Mouse (Mus musculus): Measurements from ENCODE around the gene Pbx1.

Gene Pbx1

DNA sequence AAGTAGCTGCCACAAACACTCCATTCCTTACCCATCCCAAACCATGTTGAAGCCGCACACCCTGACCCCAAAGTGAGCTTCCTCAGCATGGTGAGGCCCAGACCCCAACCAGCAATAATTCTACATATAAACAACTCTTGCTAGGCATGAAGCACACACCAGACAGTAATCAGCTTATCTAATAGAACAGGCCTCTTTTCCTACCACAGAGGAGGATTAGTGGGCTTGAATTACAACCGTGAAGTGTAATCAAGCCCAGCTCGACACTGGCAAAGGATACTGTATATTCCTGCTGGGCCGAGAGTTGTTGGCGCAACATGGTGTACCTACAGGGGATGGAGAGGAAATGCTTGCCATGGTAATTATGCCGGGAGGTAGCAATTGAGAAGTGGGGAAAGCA is 205.9 kb downstream of the Pbx1 start:
- DNase-seq (ENCODE audit: low read depth) = no peak

DNA sequence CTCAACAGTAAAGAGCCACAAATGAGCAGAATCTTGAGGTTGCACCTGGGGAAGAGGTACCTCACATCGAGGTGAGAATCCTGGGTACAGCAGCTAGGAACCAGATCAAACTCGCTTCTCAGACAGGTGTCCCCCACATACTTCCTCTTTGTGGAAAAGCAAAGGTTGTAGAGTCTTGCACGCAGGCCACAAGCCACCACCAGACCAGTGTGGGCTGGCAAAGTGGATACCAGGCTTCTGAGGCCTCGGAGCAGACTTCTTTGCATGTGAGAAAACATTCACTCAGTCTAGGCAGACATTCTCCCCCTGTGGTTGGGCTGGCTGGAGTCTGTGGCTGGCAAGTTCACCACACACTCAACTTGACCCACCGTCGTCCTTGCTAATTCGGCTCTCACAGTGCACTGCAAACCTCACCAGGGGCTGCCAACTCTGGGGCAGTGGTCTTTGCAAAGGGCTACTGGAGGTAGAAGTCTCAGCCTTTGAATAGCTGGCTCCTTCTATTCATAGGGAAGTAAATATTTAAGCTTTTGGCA is 206.4 kb downstream of the Pbx1 start:
- no peak for DNase-seq (ENCODE audit: low read depth)

GRCm38 (mm10) chr1:168224218-168224617 is 207.9 kb downstream of the Pbx1 start:
- DNase-seq (ENCODE audit: low read depth) = no peak

DNA sequence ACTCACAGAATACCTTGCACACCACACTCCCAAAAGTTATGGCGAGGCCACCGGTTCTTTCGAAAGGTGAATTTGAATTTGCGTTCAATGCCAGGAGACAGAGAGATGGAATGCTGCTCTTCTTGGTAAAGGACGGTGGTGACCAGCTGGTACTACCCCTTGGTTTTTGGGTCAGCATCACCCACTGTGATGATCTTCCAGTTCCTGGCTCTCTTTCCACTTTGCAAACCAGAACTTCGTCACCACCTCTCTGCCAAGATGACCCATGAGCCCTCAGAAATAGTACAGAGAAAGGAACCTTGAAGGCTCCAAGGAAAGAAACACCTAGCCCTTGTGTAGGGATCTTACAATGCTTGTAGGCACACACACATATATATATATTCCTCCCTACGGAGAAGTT is 209.3 kb downstream of the Pbx1 start:
- no peak for DNase-seq (ENCODE audit: low read depth)

GRCm38 (mm10) chr1:168221071-168221521 is 211.0 kb downstream of the Pbx1 start:
- no peak for DNase-seq (ENCODE audit: low read depth)

DNA sequence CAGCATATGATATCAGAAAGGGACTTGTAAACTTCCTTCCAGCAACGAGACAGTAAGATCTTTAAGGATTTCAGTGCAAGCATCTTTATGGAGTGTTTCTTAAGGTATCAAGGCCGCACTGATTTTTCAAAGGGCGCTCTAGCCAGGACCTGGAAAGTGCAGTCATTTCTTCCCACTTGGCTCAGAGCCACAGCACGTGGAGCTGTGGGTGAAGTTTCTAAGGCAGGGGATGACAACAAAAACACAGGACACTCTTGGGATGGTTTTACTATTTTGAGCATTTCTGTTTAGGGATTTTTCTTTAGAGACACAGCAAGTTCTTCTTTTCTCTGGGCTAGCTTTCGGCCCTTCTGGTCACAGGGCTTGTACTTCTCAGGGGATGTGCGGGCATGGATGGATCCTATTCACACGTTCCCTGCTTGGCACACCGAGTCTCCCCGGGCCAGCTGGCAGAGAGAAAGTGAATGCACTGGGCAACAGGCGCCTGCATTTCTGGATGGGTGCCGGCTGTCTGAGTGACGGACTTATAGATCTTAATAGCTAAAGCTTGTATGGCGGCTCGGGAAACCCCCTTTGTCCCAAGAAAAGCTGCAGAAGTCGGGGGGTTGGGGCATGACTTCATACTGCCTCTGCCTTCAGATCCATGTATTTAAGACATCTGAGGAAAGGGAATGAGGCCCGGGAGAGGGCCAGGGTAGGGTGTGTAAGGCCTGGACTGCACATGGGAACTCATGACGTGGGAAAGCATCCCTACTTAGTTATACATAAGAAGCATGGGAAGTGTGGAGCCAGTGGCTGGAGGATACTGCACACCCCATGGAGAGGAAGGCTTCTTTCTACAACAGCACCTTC is 215.9 kb downstream of the Pbx1 start:
- no peak for DNase-seq (ENCODE audit: low read depth)

DNA sequence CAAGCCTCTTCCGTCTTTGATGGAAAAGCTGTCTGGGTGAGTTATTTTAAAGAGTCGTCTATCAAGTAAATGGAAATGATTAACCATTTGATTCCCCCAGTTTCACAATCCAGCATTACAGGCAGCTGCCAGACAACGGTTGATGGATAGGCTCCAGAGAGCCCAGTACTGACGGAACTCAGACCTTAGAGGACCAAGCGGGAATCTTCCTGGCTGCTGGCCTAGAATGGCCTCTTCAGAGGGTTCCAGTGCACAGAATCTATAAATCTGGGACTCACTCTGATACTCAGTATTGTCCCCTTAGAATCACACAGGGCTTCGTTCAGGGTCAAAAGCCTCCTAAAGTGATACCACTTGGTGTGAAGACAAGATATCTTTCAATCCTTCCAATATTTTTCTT is 216.6 kb downstream of the Pbx1 start:
- DNase-seq (ENCODE audit: low read depth) = no peak

DNA sequence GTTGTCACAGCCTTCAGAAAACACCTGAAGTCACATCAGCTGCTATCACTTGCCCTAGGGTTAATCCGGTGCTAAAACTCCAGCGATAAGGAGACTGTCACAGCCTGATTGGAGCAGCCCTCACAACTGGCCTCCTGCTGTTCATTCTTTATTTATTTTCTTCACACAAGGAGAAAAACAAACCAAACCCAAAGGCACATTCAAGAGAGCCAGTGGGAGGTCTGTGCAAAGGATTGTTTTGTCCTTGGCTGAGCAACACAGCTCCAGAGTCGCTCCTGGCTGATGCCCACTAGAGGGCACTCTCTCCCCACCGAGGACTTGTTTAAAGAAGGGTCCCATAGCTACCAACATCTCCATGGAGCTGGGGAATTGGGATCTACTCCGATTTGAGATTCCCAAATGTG is 218.0 kb downstream of the Pbx1 start:
- DNase-seq (ENCODE audit: low read depth) = peak; percentile 28

GRCm38 (mm10) chr1:168213595-168213994 is 218.5 kb downstream of the Pbx1 start:
- no peak for DNase-seq (ENCODE audit: low read depth)

- no peak for DNase-seq (ENCODE audit: low read depth)
Measured at GRCm38 (mm10) chr1:168210401-168210800, 221.7 kb downstream of the Pbx1 start.

DNA sequence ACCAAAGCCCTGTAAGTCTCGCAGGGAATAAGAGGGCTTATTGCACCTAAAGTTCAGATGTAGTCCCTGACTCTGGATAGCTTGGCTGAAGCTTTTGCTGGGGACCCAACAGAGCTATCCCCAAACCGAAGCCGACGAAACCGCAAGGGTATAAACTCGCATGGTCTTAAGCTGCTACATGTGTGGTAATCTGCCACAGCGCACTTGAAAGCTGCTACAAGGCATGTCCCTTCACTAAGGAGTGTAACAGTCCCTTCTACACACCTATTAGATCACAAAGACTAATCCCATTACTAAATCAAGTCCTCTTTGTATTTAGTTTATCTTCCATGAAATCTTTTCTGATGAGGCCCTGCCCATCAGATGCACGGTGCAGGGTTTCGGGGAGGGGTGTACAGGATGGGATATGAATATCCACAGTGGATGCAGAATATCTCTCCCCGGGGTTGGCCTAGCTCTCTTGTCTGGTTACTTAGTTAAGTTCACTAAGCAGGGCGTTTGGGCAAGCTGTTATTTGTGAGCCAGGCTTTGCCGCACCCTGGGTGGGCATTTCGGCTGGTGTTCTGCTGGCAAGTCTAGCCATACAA is 231.4 kb downstream of the Pbx1 start:
- no peak for DNase-seq (ENCODE audit: low read depth)

GRCm38 (mm10) chr1:168198276-168198675 is 233.8 kb downstream of the Pbx1 start:
- DNase-seq (ENCODE audit: low read depth) = no peak

- no peak for DNase-seq (ENCODE audit: low read depth)
Measured at GRCm38 (mm10) chr1:168197908-168198258, 234.2 kb downstream of the Pbx1 start.

- no peak for DNase-seq (ENCODE audit: low read depth)
Measured at GRCm38 (mm10) chr1:168197195-168197907, 234.7 kb downstream of the Pbx1 start.

DNA sequence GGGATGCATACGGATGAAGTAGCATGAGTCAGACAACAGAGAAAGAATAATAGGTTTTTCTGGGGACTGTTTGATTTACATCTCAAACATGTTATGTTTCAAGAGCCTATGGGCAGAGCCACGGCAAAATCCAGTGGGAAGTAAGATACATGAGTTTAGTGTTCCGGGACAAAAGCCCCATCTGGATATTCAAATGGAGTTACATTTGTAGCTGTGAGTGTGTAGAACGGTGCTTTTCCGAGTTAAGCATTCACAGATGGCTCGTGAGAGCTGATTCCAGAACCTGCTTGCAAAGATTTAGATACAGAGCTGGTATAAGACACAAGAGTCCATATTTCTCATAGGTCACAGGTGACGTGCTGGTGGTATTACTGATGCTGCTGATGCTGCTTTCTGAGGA is 238.7 kb downstream of the Pbx1 start:
- DNase-seq (ENCODE audit: low read depth) = no peak

DNA sequence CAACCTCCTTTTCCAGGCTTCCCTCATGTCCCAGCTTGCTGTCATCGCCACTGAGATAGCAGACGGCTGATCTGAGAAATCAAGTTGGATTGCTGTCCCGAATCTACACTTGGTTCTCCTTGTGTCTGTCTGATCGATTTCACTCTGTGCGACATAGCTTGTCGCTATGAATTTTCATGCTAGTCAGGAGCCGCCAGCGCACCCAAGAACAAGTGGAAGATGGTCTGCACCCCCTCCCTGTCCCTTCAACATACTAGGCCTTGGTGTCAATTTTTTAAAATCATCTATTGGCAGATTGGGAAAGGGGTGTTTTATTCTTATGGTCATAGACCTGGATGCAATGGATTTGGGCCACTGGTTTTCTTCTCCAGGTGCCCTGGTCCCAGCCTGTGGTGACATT is 249.3 kb downstream of the Pbx1 start:
- no peak for DNase-seq (ENCODE audit: low read depth)

GRCm38 (mm10) chr1:168180622-168181441 is 251.2 kb downstream of the Pbx1 start:
- no peak for DNase-seq (ENCODE audit: low read depth)

DNA sequence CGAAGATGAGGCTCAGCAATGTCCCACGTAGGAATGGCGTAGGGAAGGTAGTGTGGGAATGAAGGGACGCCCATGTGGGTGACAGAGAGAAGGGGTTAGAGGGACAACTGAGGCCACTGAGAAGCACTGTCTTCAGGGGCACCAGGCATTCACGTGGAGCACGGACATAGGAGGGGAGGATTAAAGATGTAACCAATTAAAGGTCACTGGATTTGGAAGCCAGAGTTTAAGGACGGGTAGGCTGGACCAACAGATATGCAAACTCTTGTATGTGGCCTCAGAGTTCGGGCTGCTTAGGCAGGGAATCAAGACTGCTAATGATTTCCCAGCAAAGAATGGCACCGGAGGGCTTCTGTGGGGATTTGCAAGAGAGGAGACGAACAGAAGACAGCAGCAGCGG is 252.4 kb downstream of the Pbx1 start:
- DNase-seq (ENCODE audit: low read depth) = no peak

GRCm38 (mm10) chr1:168178611-168179010 is 253.5 kb downstream of the Pbx1 start:
- DNase-seq (ENCODE audit: low read depth) = no peak

DNA sequence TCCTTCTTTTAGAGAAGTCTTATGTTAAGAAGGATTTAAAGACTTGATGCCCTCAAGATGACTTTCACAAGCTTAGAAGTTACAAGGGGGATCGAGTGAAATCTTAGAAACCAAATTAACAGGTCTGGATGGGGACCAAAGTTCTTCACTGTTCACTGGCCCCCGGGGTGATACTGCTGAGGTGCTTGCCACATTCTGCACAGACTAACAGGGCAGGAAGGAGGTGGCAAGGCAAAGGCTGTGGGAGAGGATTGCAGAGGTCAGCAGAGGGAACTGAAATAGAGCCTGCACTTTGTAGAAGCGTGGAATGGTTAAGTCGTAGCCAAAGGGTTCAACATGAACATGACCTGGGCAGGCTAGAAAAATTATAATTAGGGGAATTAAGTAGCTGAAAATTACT is 256.5 kb downstream of the Pbx1 start:
- no peak for DNase-seq (ENCODE audit: low read depth)

GRCm38 (mm10) chr1:168169791-168170190 is 262.3 kb downstream of the Pbx1 start:
- no peak for DNase-seq (ENCODE audit: low read depth)
